Mouse (Mus musculus): Measurements from ENCODE around the gene Nacc1. TPM values are rescaled to one million over a fixed set of nuclear protein-coding genes. Genes with fewer than 3 reads are reported as not detected.

Gene Nacc1
- polyA plus RNA-seq, 1 experiment from 2014 or later, result 15.9 TPM

DNA sequence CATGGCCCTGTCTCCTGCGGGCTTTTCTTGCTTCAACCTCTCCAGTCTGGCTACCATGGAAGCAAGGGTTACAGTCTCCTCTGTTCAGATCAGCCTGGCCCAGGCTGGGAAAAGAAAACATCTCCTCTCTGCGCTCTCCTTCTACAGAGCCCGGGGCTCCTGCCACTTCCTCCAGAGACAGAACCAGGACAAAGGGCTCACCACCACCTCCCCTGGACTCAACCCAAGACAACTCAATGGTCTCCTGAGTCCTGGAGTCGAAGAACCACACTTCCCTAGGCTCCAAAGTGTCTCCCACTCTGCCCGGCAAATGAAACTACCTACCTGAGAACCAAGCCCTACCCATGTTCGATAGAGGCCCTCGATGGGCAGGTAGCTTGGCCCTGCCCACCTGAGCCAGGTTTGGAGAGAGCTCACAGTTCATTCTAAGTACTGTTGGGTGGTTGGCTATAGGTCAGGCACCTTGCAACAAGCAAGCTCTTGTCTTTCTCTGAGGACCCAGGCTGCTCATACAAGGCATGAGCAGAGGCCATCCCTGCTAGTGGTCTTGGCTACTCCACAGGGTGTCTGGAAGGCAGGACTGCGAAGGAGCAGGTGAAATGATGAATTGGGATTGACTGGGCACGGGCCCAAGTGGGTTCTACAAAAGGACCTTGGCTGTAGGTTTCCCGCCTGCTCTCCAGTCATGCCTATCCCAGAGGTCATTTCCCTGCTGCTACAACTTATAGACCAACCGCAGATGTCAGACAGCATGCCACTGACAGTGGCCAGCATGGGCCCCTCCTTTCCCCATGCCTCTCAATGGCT is 43.9 kb upstream of the Nacc1 start:
- H3K9me3 ChIP-seq (replicated peaks; ENCODE audit: low read length), result no peaks in the 10 kb centered on the region
- no peak for DNase-seq (ENCODE audit: low spot score)
- WGBS, result 61% methylated on average over 11 of the region's 11 CpGs
- no peak overlapping the region for H3K9ac ChIP-seq (ENCODE audit: low read depth, low read length)
- H3K27me3 ChIP-seq (ENCODE audit: insufficient read depth, low read length), result no peaks in the 10 kb centered on the region
- peaks cover 32% of the 10 kb centered on the region for H3K4me1 ChIP-seq (replicated peaks; ENCODE audit: insufficient read depth, low read length)
- no peaks in the 10 kb centered on the region for H3K36me3 ChIP-seq (ENCODE audit: insufficient read depth, low read length)
- H3K4me2 ChIP-seq (ENCODE audit: low read length), result no peak overlapping the region
- no peak for ATAC-seq (replicated peaks; ENCODE audit: low FRiP score, low read depth)
- no peak for TF ChIP-seq CTCF (IDR thresholded peaks at IDR 0.05; ENCODE audit: low read depth)
- no peak overlapping the region for H3K4me3 ChIP-seq (replicated peaks; ENCODE audit: low read depth, low read length)
- H3K27ac ChIP-seq, result no peak overlapping the region

DNA sequence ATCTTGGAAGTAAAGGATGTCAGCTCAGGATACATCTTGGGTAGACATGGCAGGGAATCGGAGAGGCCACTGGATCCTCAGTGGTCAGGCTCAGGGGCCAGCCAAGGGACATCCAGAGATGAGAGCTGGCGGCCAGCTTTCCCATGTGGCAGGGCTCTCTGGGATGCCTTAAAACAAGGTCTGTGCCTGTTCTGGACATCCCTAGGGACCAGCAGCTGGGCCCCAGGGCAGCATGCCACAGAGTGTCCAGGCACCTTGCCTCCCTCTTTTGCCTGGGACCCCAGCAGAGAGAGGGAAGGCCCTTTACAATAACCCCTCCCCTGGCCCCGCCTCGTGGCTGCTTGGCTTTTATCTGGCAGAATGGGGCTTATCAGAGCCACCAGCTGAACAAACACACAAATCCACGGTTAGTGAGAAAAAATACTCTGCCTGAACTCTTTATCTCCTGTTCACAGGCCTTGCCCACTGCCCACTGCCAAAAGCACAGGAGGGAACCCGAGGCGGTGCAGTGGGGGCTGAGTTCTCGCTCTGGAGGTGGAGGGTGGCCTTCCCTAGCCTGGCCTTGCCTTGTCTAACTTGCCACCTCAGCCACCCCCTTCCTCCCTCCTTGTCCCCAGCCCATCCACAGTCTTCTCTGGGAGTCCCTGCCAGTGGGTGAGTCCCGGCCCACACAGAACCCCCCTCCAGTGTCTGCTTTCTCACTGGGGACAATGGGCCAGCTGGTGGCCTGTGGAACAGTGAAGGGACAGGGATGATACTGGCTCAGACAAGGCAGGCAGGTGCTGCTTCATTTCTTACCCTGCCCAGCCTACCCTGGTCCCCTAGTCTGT is 43.1 kb upstream of the Nacc1 start:
- TF ChIP-seq CTCF (IDR thresholded peaks at IDR 0.05; ENCODE audit: low read depth), result no peak
- Histone ChIP-seq H3K27ac (no peak overlapping the region; the same call in 1 of the 2 replicates), H3K27me3 (ENCODE audit: insufficient read depth, low read length) (no peaks in the 10 kb centered on the region), H3K4me2 (ENCODE audit: low read length) (no peak overlapping the region), H3K36me3 (ENCODE audit: insufficient read depth, low read length) (no peaks in the 10 kb centered on the region), H3K4me3 (replicated peaks; ENCODE audit: low read depth, low read length) (no peak overlapping the region), H3K4me1 (replicated peaks; ENCODE audit: insufficient read depth, low read length) (peaks cover 32% of the 10 kb centered on the region), H3K9me3 (replicated peaks; ENCODE audit: low read length) (no peaks in the 10 kb centered on the region), H3K9ac (ENCODE audit: low read depth, low read length) (no peak overlapping the region)
- 46% methylated on average over 9 of the region's 9 CpGs for WGBS
- ATAC-seq (replicated peaks; ENCODE audit: low FRiP score, low read depth), result no peak
- no peak for DNase-seq (ENCODE audit: low spot score)

GRCm38 (mm10) chr8:84729921-84730362 is 42.3 kb upstream of the Nacc1 start:
- Histone ChIP-seq H3K4me2 (ENCODE audit: low read length) (no peak overlapping the region), H3K9ac (ENCODE audit: low read depth, low read length) (no peak overlapping the region), H3K27ac (no peak overlapping the region), H3K9me3 (replicated peaks; ENCODE audit: low read length) (no peaks in the 10 kb centered on the region), H3K4me1 (replicated peaks; ENCODE audit: insufficient read depth, low read length) (peaks cover 32% of the 10 kb centered on the region), H3K36me3 (ENCODE audit: insufficient read depth, low read length) (no peaks in the 10 kb centered on the region), H3K27me3 (ENCODE audit: insufficient read depth, low read length) (no peaks in the 10 kb centered on the region), H3K4me3 (replicated peaks; ENCODE audit: low read depth, low read length) (no peak overlapping the region)
- DNase-seq (ENCODE audit: low spot score) (no peak), ATAC-seq (replicated peaks; ENCODE audit: low FRiP score, low read depth) (no peak)
- TF ChIP-seq CTCF (IDR thresholded peaks at IDR 0.05; ENCODE audit: low read depth), result no peak
- WGBS, result 89% methylated on average over 16 of the region's 16 CpGs

DNA sequence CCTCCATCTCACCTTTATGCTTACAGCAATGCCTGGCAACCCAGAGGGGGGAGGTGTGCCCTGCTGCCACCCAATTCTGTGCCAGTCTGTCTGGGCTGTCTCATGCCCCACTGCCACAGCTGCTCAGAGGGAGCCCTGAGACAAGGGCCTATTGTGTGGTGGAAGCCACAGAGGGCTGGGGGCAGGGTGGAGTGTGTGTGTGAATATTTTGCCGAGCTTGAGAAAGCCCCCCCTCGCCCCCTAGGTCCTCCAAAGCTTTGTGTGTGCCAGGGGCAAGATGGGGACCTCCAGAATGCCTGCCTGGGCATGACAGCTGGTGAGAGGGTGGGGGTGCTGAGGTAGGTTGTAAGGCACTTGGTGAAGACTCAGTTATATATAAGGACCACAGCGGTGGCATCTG is 40.8 kb upstream of the Nacc1 start:
- no peak overlapping the region for H3K4me2 ChIP-seq (ENCODE audit: low read length)
- TF ChIP-seq CTCF (IDR thresholded peaks at IDR 0.05; ENCODE audit: low read depth), result no peak
- H3K9ac ChIP-seq (ENCODE audit: low read depth, low read length), result no peak overlapping the region
- peaks cover 43% of the 10 kb centered on the region for H3K4me1 ChIP-seq (replicated peaks; ENCODE audit: insufficient read depth, low read length)
- ATAC-seq (replicated peaks; ENCODE audit: low FRiP score, low read depth) (no peak), DNase-seq (ENCODE audit: low spot score) (no peak)
- WGBS, result 62% methylated on average over 3 of the region's 3 CpGs
- H3K27ac ChIP-seq, result no peak overlapping the region
- no peaks in the 10 kb centered on the region for H3K36me3 ChIP-seq (ENCODE audit: insufficient read depth, low read length)
- no peak overlapping the region for H3K4me3 ChIP-seq (replicated peaks; ENCODE audit: low read depth, low read length)
- no peaks in the 10 kb centered on the region for H3K9me3 ChIP-seq (replicated peaks; ENCODE audit: low read length)
- no peaks in the 10 kb centered on the region for H3K27me3 ChIP-seq (ENCODE audit: insufficient read depth, low read length)

DNA sequence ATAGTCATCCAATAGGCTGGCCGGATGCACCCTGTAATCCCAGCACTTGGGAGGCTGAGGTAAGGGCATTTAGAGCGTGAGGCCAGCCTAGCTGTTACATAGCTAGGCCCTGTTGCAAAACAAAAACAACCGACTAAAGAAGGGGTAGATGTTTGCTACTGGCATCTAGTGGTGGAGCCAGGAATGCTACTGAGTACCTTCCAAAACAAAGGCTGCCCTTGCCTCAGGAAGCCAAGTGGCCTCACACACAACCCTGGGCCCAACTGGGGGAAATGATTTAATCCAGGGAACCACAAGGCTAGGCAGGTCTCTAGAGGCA is 38.2 kb upstream of the Nacc1 start:
- ATAC-seq (replicated peaks; ENCODE audit: low FRiP score, low read depth) (no peak), DNase-seq (ENCODE audit: low spot score) (peak; percentile 67)
- Histone ChIP-seq H3K36me3 (ENCODE audit: insufficient read depth, low read length) (no peaks in the 10 kb centered on the region), H3K27me3 (ENCODE audit: insufficient read depth, low read length) (no peaks in the 10 kb centered on the region), H3K9ac (ENCODE audit: low read depth, low read length) (no peak overlapping the region), H3K4me3 (replicated peaks; ENCODE audit: low read depth, low read length) (no peak overlapping the region), H3K27ac (0 out of 2 replicates have a peak overlapping the region, but pooled peaks have one; percentile 51), H3K4me2 (ENCODE audit: low read length) (no peak overlapping the region), H3K4me1 (replicated peaks; ENCODE audit: insufficient read depth, low read length) (peaks cover 34% of the 10 kb centered on the region), H3K9me3 (replicated peaks; ENCODE audit: low read length) (no peaks in the 10 kb centered on the region)
- WGBS, result 19% methylated on average over 3 of the region's 3 CpGs
- TF ChIP-seq CTCF (IDR thresholded peaks at IDR 0.05; ENCODE audit: low read depth), result peak; percentile 64

GRCm38 (mm10) chr8:84725246-84725940 is 37.7 kb upstream of the Nacc1 start:
- peaks cover 29% of the 10 kb centered on the region for H3K4me1 ChIP-seq (replicated peaks; ENCODE audit: insufficient read depth, low read length)
- DNase-seq (ENCODE audit: low spot score), result no peak
- ATAC-seq (replicated peaks; ENCODE audit: low FRiP score, low read depth), result no peak
- no peak overlapping the region for H3K4me3 ChIP-seq (replicated peaks; ENCODE audit: low read depth, low read length)
- TF ChIP-seq CTCF (IDR thresholded peaks at IDR 0.05; ENCODE audit: low read depth), result no peak
- no peak overlapping the region for H3K9ac ChIP-seq (ENCODE audit: low read depth, low read length)
- no peaks in the 10 kb centered on the region for H3K27me3 ChIP-seq (ENCODE audit: insufficient read depth, low read length)
- no peak overlapping the region for H3K4me2 ChIP-seq (ENCODE audit: low read length)
- no peaks in the 10 kb centered on the region for H3K36me3 ChIP-seq (ENCODE audit: insufficient read depth, low read length)
- H3K27ac ChIP-seq, result 0 out of 2 replicates have a peak overlapping the region, but pooled peaks have one; percentile 51
- WGBS, result 49% methylated on average over 10 of the region's 10 CpGs
- no peaks in the 10 kb centered on the region for H3K9me3 ChIP-seq (replicated peaks; ENCODE audit: low read length)

All from kidney, postnatal 0 days (tissue).